Mouse (Mus musculus): Measurements from ENCODE around the gene Rnf222.

DNA sequence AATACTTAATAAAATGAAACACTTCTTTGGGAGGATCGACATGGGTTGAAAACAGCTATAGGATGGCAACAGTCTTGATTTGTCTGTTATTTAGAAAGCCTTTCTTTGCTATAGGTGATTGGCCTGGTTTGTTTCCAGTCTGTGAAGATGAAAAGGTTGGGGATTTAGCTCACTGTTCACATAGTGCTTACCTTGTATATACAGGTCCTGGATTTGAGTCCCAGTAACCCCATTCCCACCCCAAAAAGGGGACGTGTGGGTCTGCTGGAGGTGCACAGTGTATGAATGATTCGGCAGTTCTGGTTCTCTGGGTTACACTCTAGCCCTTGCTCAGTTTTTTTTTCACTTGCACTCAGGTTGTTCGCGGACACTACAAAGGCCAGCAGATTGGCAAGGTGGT lies 14.5 kb downstream of the Rnf222 start:
- TF ChIP-seq GATA1 (IDR thresholded peaks at IDR 0.05; ENCODE audit: low read length) (no peak), TAL1 (IDR thresholded peaks at IDR 0.05; ENCODE audit: low read length) (no peak)

Data from erythroblast, embryonic 14.5 days (primary cell).